Mouse (Mus musculus): ENCODE measurements at regions not wholly inside any gene's neighbourhood (a gene's known extent, or its start where the extent isn't known, plus 50 kb on each side); places are given as distances from the start of the nearest gene placed in this dataset.

GRCm38 (mm10) chr3:117520461-117520860, 54.2 kb upstream of the Plppr5 start:
- no peak for DNase-seq (ENCODE audit: low read depth, low spot score)

- DNase-seq (ENCODE audit: low read depth, low spot score): no peak
Measured at GRCm38 (mm10) chr3:117508090-117508489, 66.5 kb upstream of the Plppr5 start.

- no peak for DNase-seq (ENCODE audit: low read depth, low spot score)
Measured at GRCm38 (mm10) chr3:117506151-117506723, 68.4 kb upstream of the Plppr5 start.

GRCm38 (mm10) chr3:117501107-117501506, 73.5 kb upstream of the Plppr5 start:
- no peak for DNase-seq (ENCODE audit: low read depth, low spot score)

- no peak for DNase-seq (ENCODE audit: low read depth, low spot score)
Measured at GRCm38 (mm10) chr3:117498138-117498897, 76.3 kb upstream of the Plppr5 start.

- no peak for DNase-seq (ENCODE audit: low read depth, low spot score)
Measured at GRCm38 (mm10) chr3:117494118-117494517, 80.5 kb upstream of the Plppr5 start.

- DNase-seq (ENCODE audit: low read depth, low spot score): no peak
Measured at GRCm38 (mm10) chr3:117487281-117488027, 87.2 kb upstream of the Plppr5 start.

GRCm38 (mm10) chr3:117486351-117486750, 88.3 kb upstream of the Plppr5 start:
- DNase-seq (ENCODE audit: low read depth, low spot score): no peak

- DNase-seq (ENCODE audit: low read depth, low spot score): no peak
Measured at GRCm38 (mm10) chr3:117480131-117480530, 94.5 kb upstream of the Plppr5 start.

- DNase-seq (ENCODE audit: low read depth, low spot score): no peak
Measured at GRCm38 (mm10) chr3:117459507-117459906, 98.8 kb upstream of the Plppr4 start.

- DNase-seq (ENCODE audit: low read depth, low spot score): no peak
Measured at GRCm38 (mm10) chr3:117450559-117450958, 89.9 kb upstream of the Plppr4 start.

GRCm38 (mm10) chr3:117441887-117442286, 81.2 kb upstream of the Plppr4 start:
- no peak for DNase-seq (ENCODE audit: low read depth, low spot score)

- no peak for DNase-seq (ENCODE audit: low read depth, low spot score)
Measured at GRCm38 (mm10) chr3:117440294-117440693, 79.6 kb upstream of the Plppr4 start.

- peak; percentile 12 for DNase-seq (ENCODE audit: low read depth, low spot score)
Measured at GRCm38 (mm10) chr3:117438473-117439114, 77.9 kb upstream of the Plppr4 start.

GRCm38 (mm10) chr3:117424526-117424925, 63.9 kb upstream of the Plppr4 start:
- no peak for DNase-seq (ENCODE audit: low read depth, low spot score)

- no peak for DNase-seq (ENCODE audit: low read depth, low spot score)
Measured at GRCm38 (mm10) chr3:117412896-117413747, 52.4 kb upstream of the Plppr4 start.

All from skeletal muscle tissue, adult 2 months (tissue).